Mouse (Mus musculus): ENCODE measurements around the gene Gm21954.
A peak's percentile ranks its signal among the peaks of the same experiment; 100 is the strongest.

Gene Gm21954

GRCm38 (mm10) chr3:55419334-55419733 lies 52.7 kb downstream of the Gm21954 start:
- no peak for DNase-seq (ENCODE audit: low spot score in 2 of 2)

- DNase-seq (ENCODE audit: low spot score in 2 of 2), result no peak
These were observed 53.2 kb downstream of the Gm21954 start for GRCm38 (mm10) chr3:55418845-55419244.

GRCm38 (mm10) chr3:55415527-55415950 lies 56.5 kb downstream of the Gm21954 start:
- DNase-seq (ENCODE audit: low spot score in 2 of 2), result peak in 1 of 2 experiments; percentile 7

Measured in thymus, postnatal 10 days (tissue).